Mouse (Mus musculus) adrenal gland, postnatal 14 days (tissue): ENCODE results near the gene Aldh1l1. TPM values are rescaled to one million over a fixed set of nuclear protein-coding genes. Genes with fewer than 3 reads are reported as not detected.

Experiments
- DNase-seq: peaks from one replicate; pipeline ENCODE4 v3.0.0; 2021; ENCODE audit warnings: mixed read lengths
- total RNA-seq: library from RNA; stranded (reverse); gene quantifications from 2 replicates; pipeline ENCODE4 v1.2.3, GENCODE M21; 2021

Gene Aldh1l1
- total RNA-seq, 1 experiment from 2014 or later: 130 TPM

DNA sequence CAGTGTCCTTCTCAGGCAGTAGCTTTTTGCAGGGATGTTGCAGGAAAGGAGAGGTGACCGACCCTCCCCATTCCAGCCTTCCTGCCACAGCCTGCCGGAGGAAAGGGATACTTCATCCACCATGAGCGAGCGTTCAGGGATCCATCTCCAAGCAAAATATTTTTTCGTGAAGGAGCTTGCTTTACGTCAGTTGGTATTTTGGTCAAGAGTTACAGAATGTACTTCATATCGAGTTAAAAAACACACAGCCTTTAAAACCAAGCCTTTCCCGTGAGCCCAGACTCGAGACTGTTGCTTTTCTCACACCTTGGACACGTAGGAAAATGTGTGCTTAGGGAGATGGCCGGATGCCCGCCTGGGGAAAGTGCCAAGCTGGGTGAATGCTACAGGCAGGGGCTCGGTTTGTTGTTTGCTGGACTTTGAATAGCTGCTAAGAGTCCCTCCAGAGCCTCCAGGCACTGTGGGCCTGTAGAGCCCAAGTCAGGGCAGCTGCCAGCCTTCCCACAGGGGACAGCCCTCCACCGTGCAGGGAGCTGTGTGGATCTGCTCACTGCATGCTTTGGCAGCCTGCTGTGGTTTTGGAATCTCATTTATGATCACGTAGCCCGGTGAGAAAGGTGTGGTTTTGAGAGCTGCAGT lies 20.6 kb downstream of the Aldh1l1 start:
- DNase-seq: peak; percentile 85

DNA sequence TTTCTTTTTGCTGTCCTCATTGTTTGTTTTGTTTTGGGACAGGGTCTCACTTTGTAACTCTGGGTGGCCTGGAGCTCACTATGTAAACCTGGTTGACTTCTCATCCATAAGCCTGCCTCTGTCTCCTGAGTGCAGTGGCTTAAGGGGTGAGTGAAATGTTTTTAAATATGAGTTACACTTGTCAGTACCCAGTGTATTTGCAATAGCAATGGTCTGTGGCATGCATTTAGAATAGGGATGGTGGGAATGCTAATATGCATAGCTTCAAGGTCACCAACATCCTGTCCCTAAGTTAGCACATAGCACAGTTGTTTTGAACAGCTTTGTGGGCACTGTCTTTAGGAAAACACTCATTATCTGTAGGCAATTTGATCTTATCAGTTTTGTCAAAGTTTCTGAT lies 21.2 kb downstream of the Aldh1l1 start:
- no peak for DNase-seq

DNA sequence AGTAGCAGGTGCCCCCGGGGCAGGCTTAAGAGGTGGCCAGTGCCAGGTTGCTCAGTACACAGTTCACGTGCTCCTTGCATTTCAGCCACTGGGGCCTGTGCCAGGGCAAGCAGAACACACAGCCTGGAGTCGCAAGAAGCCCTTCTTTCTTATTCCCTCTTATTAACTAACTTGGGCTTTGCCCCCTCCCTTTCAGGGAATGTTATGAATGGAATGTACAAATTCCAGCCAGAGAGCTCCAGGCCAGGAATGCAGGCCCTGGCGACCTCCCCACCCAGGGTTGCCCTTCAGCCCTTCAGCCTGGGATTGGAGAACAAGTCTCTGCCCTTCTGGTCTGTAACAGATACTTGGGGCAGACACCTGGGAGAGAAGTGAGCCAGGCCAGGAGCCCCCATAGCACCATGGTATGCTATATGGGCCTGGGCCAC lies 22.0 kb downstream of the Aldh1l1 start:
- DNase-seq: peak; percentile 81

DNA sequence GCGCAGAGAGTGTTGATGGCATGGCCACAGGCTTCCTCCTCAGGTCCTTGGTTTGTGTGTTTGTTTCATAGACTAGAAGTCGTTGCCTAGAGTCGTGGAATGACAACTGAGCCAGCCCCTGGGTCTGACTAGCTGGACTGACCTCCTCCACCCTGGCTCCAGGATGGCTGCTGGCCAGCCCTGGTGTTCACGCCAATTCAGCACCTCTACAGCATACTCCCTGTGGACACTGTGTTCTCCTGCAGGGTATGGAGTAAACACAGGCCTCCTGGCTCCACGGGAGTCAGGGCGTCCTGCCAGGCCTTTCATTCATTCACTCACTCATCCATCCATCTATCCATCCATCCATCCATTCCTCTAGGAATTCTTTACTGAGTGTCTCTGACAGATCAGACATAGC lies 22.9 kb downstream of the Aldh1l1 start:
- DNase-seq: peak; percentile 86

DNA sequence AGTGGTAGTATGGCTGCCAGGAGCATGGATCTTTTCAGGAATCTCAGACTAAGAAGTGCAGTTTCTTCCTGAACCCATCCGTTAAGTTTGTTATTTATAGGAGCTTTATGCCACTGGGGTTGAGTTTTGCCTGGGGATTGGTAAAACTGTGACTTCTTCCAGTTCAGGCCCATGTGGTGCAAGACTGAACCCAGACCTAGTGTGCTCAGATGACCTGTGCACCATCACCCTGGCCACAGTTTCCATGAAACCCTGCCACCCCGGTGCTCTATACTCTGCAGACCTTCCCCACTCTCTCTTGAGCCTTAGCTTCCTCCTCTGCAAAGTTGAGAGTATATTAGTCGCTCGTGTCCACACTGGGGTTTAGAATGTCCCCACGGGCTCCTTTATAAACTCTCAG lies 26.2 kb downstream of the Aldh1l1 start:
- no peak for DNase-seq

DNA sequence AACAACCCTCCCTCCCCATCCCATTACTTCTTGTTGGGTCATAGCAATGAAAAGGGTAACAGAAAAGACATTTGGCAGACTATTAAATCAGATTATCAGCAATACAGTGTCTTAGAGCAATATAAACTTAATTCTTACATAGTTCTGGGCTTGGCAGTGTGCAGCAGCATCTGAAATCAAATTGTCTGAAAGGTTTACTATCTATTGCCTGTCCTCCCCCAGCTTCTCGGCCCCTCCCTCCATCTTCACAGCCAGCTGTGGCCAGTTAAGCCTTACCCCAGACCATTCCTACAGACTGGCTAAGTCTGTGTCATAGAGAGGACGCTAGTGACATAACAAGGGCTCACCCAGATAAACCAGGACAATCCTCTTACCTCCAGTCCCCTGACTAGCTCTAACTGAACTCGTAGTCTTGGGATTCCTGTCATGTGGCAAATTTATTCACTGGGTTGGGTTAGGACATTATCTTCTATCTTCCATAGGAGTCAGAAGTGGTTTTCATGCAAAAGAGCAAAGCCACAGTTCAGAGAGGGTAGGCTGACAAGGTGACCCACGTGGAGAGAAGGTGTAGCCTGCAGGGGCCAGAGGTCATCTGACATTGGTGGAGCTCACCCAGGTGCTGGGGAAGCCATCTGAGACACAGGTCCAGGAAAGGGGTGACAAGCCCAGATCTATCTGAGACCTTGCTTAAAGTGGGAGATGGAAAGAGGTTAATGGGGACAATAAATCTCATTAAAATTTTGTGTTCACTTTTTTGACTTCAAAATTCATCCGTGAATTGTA lies 27.0 kb downstream of the Aldh1l1 start:
- no peak for DNase-seq

DNA sequence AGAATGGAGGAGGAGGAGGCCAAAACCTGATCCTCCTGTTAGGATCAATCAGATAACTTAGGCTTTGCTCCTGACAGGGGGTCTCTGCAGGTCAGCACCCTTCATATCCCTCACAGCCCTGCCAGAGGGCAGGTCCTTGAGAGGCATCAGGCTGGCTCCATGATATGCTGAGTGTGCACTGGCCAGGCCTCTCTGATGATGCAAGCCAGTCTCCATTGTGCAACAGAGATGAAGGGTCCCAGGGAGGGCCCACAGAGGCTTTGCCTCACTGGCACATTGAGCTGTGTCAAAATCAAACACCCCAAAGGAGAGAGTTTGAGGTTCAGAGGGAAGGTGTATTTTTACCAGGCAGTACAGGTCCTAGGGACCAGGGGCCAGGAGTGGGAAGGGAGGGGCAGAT lies 28.1 kb downstream of the Aldh1l1 start:
- peak; percentile 56 for DNase-seq

DNA sequence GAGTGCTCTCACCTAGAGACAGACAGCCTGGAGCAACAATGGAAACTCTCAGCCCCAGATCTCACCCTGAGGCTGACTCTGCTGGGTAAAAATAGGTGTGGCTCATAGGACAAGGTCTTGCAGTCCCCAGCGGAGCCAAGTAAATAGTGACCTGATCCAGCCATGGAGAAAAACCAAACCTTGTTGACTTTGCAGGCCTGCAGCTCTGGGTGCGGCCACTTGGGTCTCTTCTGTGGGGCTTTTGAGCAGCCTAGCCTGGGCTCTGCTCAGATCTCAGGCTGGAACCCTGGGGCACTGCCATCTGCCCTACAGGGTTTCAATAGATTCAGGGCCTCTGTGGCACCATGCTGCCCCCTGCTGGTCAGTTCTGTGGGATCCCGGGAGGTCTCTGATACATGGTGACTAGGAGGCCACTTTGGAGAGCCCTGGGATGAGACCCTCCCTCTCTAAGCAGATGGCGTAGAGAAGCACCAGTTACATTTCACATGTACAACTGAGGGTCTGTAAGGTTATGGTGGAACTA lies 28.7 kb downstream of the Aldh1l1 start:
- DNase-seq: peak; percentile 93

DNA sequence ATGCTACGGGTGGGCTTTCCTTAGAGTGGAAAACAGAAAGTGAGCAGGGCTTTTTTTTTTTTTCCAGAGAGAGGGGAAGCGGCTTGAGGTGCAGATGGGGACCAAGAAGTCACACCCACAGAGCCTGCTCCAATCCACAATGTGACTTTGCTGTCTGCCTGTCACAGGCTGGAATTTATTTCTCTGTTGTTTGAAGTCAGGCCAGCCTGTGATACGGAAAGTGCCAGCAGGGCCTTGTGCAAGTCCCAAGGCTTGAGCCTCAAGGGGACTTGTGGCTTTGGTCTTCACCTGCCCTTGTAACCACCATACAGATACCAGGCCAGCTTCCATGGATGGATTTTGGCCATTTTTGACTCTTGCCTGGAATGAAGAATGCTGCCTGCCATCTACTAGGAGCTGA lies 32.7 kb downstream of the Aldh1l1 start:
- peak; percentile 75 for DNase-seq

DNA sequence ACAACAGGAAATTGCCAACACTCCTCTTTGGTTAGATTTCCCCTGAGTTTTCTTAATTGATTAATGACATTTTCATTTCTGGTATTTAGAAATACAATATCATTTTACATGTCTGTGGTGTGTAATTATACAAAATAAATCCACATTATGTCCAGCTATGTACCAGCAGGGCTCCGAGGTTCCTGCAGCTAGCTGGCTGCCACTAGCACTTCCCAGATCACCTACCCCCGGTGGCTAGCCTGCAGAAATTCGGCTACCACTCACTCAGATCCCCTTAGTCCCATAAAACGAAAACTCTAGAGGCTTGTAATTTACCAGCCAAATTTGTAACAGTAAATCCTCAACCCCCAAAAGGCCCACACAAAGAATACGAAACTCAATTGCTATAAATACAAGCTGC lies 33.1 kb downstream of the Aldh1l1 start:
- no peak for DNase-seq

DNA sequence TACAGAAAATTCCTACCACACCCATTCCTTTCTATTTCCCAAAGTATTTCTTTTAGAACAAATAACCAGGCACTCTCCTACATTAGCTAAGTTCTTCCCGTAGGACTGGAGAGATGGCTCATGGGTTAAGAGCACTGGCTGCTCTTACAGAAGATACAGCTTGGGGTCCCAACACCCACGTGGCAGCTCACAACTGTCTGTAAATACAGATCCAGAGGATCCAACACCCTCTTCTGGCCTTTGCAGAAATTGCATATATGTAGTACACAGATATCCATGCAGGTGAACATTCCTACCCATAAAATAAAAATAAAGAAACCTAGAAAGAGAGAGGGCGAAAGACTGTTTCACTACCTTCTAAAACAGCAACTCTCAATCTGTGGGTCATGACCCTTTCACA lies 40.2 kb downstream of the Aldh1l1 start:
- DNase-seq: no peak

DNA sequence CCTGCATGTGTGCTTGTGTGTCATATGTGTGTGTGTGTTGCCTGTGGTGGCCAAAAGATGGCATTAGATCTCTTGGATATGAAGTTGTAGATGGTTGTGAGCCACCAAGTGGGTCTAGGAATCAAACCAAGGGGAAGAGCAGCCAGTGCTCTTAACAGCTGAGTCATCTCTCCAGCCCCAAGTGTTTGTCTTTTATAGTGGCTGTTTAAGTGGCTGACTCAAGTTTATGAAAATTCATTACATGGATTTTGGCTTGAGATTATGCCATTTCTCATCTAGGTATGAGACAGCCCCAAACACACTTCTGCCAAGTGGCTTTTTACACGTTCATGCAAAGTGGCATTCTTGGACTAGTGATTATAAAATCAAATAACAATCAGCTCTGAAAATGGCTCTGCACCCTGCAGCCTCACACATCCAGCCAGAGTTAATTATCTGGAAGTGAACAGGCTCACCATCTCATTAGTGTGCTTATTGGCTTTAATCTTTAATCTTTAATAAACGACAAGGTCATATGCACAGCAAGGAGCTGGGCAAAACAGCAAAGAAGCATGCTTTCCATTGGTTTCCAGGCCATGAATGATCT lies 43.3 kb downstream of the Aldh1l1 start:
- no peak for DNase-seq

DNA sequence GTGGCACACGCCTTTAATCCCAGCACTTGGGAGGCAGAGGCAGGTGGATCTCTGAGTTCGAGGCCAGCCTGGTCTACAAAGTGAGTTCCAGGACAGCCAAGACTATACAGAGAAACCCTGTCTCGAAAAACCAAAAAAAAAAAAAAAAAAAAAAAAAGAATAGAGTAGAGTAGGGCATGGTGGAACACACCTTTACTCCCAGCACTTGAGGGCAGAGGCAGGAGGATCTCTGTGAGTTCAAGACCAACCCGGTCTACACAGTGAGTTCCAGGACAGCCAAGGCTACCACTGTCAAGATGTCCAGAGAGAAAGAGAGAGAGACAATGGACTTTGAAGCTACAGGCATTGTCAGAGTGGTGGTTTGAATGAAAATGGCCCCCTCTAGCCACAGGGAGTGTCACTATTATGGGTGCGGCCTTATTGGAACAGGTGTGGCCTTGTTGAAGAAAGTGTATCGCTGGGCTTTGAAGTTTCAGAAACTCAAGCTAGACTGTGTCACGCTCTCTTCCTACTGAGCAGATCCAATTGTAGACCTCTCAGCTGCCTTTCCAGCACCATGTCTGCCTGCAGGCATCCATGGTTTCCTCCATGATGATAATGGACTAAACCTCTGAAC lies 46.5 kb downstream of the Aldh1l1 start:
- no peak for DNase-seq

DNA sequence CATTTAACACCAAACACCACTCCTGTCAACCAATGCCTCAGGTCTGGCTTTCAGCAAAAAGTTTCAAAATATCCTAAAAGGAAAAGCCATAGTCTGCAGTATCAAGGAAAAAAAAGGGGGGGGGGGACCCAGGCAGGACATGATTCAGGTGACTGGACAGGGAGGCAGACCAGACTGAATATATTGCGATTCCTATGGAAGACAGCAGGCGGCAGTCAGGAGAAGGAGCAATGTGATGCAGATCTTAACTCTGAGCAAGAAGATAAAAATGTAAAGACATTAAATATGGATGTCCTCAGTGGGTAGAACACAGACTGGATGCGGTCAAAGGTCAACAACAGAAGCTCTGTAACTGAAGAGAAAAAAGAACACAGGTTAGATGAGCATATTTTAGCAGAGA lies 47.3 kb downstream of the Aldh1l1 start:
- no peak for DNase-seq

DNA sequence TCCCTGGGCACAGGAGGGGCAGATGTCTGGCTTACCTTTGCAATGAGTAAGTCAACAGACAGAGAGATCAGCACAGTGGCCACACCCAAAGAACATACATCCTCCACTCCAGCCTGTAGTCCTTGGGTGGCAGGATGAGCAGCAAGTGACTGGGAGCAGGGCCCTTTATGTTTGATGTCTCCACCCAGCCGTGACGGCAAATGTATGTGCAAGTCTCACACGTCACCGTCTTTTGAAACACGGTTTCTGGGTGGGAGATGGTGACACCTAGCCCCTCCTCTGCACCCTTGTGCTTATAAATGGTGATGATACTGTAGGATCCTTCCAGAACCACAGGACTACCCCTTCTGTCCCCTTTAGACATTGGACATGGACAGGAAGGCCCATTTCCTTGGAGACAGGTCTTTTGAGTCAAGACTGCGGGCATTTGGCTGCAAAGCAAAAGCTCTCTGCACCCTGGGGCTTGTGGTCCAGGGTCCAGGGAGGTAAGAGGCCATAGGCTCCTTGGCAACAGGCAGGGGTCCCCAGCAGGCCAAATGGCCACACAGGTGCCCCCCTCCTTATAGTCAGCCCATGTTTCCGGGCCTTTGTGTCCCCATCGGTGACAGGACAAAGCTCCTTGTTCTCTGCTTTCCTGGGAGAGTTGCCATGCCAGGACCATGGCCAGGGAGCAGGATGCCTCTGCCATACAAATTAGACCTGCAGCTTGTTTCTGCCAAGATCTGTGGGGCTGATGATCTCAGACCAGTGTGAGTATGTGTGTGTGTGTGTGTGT lies 48.7 kb downstream of the Aldh1l1 start:
- DNase-seq: peak; percentile 40

DNA sequence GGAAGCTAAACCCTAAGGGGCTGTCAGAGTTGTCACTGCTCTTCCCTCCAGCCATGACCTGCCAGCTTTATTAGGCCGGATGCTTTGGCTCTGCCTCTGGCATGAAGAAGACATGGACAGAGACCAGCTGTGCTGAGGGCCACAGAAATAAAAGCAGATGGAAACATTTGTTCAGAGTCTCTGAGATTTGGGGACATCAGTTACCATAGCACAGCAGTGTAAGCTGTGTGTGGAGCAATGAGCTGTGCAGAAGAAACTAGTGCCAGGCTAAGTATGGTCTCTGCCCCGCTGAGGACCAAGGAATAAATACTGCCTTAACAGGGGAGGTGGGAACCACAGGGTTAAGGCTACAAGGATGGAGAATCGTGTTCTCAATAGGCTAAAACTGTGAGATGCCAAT lies 50.6 kb downstream of the Aldh1l1 start:
- DNase-seq: no peak

DNA sequence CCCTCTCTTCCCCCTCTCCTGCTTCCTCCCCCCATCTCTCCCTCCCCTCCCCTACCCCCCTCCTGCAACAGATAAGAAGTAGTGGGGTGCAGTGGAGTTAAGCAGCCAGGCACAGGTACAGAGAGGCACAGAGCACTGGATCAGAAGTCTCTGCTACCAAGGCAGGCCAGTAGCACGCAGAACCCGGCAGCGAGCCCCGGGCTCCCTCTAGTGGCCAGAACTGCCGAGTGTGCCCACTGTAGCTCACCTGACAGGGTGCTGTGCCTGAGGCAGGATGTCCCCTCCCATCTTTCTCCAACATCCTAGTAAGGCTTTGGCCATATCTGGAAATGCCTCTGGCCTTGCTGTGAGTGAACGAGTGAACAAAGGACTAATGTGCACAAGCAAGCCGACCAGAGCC lies 51.7 kb downstream of the Aldh1l1 start:
- peak; percentile 89 for DNase-seq

DNA sequence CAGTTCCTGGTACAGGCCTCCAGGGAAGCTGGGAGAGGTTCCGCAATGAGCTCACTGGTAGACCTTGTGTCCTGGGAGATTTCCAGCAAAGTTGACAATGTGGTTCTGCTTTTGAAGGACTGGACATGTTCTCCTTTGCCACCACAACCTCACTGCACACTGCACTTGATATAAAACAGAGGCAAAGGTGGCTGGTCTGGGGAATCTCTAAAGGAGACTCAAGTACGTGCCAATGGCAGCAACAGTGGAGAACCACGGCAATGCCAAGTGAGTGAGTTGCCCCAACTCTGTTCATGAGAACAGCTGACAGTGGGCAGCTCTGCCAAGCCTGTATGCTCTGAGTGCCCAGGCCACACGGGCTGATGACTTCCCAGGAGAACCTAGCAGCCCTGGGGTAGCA lies 53.0 kb downstream of the Aldh1l1 start:
- peak; percentile 65 for DNase-seq

DNA sequence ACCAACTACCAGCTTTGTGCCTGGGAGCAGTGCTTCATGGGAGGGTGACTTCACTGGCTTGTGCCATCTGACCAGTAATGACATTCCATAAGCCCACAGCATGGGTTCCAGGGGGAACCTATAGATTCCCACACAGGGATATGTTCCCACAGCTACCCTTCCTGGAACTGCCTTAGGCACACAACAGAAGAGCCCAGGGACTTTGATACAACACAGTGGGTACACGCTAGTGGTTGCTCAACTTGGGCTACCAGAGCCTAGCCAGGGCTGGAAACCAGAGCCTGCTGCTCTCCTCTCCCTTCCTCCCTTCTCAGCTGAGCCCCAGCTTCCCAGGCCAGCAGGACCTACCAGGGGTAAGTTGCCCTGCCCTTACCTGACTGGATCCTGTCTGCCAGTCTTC lies 54.3 kb downstream of the Aldh1l1 start:
- DNase-seq: no peak

DNA sequence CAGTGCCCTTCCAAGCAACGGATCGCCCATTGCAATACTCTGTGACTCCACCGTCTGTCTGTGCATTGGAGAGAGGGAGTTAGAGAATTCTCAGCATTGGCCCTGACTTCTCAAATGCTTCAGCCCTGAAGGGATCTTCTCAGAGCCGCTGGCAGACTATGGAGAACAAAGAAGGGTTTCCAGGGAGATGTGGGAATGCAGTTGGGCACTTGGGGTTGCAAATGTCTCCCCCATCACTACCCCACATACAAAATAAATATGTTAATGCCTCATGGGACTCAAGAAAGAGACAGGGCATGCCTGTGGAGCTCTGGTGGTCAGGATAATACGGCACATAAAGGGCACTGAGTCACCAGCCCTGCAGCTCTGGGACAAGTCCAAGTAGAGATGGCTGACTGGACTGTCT lies 55.1 kb downstream of the Aldh1l1 start:
- no peak for DNase-seq

DNA sequence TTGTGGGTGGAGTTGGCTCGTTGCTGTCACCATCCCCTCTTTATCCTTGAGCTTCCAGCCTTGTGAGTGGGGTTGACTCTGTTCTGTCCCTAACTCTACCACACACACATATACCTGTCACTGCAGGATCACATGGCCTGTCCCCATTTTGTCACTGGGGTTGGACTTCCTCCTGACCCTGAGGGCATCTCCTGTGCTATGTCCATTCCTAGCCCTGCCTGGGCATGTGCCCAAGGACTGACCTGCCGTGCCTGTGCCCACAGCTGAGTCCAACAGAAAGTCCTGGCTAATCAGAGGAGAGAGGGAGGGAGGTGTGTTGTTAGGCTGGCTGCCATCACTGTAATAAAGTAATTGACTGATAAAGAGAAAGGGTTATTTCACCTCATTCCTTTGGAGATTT lies 58.2 kb downstream of the Aldh1l1 start:
- DNase-seq: peak; percentile 34

DNA sequence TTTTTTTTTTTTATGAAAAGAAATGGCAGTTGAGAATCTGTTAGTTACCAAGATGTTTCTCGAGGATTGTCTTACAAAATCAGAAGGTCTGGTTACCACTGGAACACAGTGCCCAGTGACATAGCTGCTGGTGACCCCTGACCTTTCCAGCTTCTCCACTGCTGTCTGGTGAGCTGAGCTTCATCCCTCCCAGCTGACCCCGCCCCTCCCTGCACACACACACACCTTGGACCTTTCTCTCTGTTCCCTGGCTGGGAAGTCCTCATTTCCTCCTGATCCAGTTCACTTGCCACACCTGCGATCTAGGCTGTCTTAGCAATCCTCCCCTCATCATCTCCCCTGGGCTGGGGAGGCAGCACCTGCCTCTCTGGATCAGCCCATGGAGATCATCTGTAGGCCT lies 60.0 kb downstream of the Aldh1l1 start:
- no peak for DNase-seq
